Mouse (Mus musculus) CH12.LX (cell line): ENCODE measurements around the gene Bhlha15. TPM values are rescaled to one million over a fixed set of nuclear protein-coding genes. Genes with fewer than 3 reads are reported as not detected.

Experiments used
- DNase-seq: peaks from one replicate; pipeline ENCODE4 v3.0.0-alpha.2; 2013; ENCODE audit errors: extremely low read depth
- H3K27ac ChIP-seq: 2 replicates; pipeline ENCODE4 v1.5.1; 2012; ENCODE audit warnings: low read depth, mild to moderate bottlenecking, control low read depth, moderate library complexity; ENCODE audit not compliant: insufficient read depth
- H3K27me3 ChIP-seq: replicated peaks from 2 replicates; pipeline ENCODE3; 2012; ENCODE audit warnings: inconsistent platforms
- H3K36me3 ChIP-seq, 2 experiments: replicated peaks in 1 of 2; 2 replicates each; pipeline versions ENCODE3 to v1.6.1; 2012; ENCODE audit warnings: inconsistent platforms in 1 of 2, low read length in 1 of 2, mild to moderate bottlenecking in 1 of 2, mixed read lengths in 1 of 2, moderate library complexity in 1 of 2; ENCODE audit not compliant: control insufficient read depth in 1 of 2, insufficient read depth in 1 of 2
- H3K4me1 ChIP-seq, 2 experiments: 2 replicates each; pipeline ENCODE4 v1.6.1; 2012; ENCODE audit warnings: inconsistent platforms in 1 of 2, moderate library complexity in 1 of 2; ENCODE audit not compliant: insufficient read depth in 2 of 2, control insufficient read depth in 1 of 2
- H3K4me2 ChIP-seq: 2 replicates; pipeline ENCODE4 v1.6.1; 2012; ENCODE audit warnings: low read depth, mild to moderate bottlenecking, control low read depth; ENCODE audit not compliant: poor library complexity, insufficient read depth, severe bottlenecking
- H3K4me3 ChIP-seq, 3 experiments: fragments of 150-350 bp in 1 of 3; sonication (generic) in 1 of 3; replicated peaks in 1 of 3; 2 replicates each; pipeline versions ENCODE3 to v1.5.1; 2011 to 2012; ENCODE audit warnings: low read depth in 2 of 3, low read length in 2 of 3, mild to moderate bottlenecking in 2 of 3, moderate library complexity in 2 of 3, control low read depth in 1 of 3, improper control_type of control experiment in 1 of 3, inconsistent platforms in 1 of 3, mixed read lengths in 1 of 3; ENCODE audit not compliant: poor library complexity in 1 of 3
- H3K79me2 ChIP-seq: replicated peaks from 2 replicates; pipeline ENCODE4 v1.6.1; 2012; ENCODE audit warnings: mild to moderate bottlenecking, moderate library complexity; ENCODE audit not compliant: control insufficient read depth, poor library complexity, insufficient read depth, severe bottlenecking; ENCODE audit errors: extremely low read depth
- H3K9ac ChIP-seq: 2 replicates; pipeline ENCODE4 v1.6.1; 2012; ENCODE audit warnings: low read depth, mild to moderate bottlenecking, control low read depth, moderate library complexity; ENCODE audit not compliant: insufficient read depth
- H3K9me3 ChIP-seq: replicated peaks from 2 replicates; pipeline ENCODE3; 2012; ENCODE audit warnings: low read length, inconsistent platforms, mixed read lengths
- BHLHE40 ChIP-seq: IDR thresholded peaks from 2 replicates; pipeline ENCODE4 v1.6.1; 2011; ENCODE audit warnings: mild to moderate bottlenecking, low read depth, low read length, improper control_type of control experiment
- CHD1 ChIP-seq: IDR thresholded peaks from 2 replicates; pipeline ENCODE4 v1.6.1; 2012; ENCODE audit warnings: low read depth, low read length, improper control_type of control experiment, inconsistent platforms
- CHD2 ChIP-seq: IDR thresholded peaks from 2 replicates; pipeline ENCODE4 v1.6.1; 2011; ENCODE audit warnings: low read length, improper control_type of control experiment
- CTCF ChIP-seq, 2 experiments: IDR thresholded peaks in 1 of 2; conservative IDR thresholded peaks in 1 of 2; 2 replicates each; pipeline ENCODE4 v1.5.1; 2011 to 2012; ENCODE audit warnings: low read depth in 2 of 2, low read length in 2 of 2, improper control_type of control experiment in 1 of 2, inconsistent platforms in 1 of 2, mild to moderate bottlenecking in 1 of 2, moderate library complexity in 1 of 2
- HCFC1 ChIP-seq: IDR thresholded peaks from 2 replicates; pipeline ENCODE4 v1.6.1; 2012; ENCODE audit warnings: low read depth, mild to moderate bottlenecking, inconsistent platforms, low read length, improper control_type of control experiment
- KAT2A ChIP-seq: IDR thresholded peaks from 2 replicates; pipeline ENCODE4 v1.6.1; 2012; ENCODE audit warnings: low read length, improper control_type of control experiment, inconsistent platforms; ENCODE audit not compliant: insufficient replicate concordance
- MAZ ChIP-seq: IDR thresholded peaks from 2 replicates; pipeline ENCODE4 v1.6.1; 2012; ENCODE audit warnings: low read depth, mild to moderate bottlenecking, inconsistent platforms, low read length, improper control_type of control experiment, moderate library complexity
- MYC ChIP-seq: IDR thresholded peaks from 2 replicates; pipeline ENCODE4 v1.6.1; 2011; ENCODE audit warnings: low read depth, mild to moderate bottlenecking, improper control_type of control experiment, low read length
- NRF1 ChIP-seq: IDR thresholded peaks from 2 replicates; pipeline ENCODE4 v1.6.1; 2014; ENCODE audit warnings: low read depth, mild to moderate bottlenecking, inconsistent platforms, low read length, improper control_type of control experiment, moderate library complexity
- RAD21 ChIP-seq: IDR thresholded peaks from 2 replicates; pipeline ENCODE4 v1.6.1; 2011; ENCODE audit warnings: low read depth, mild to moderate bottlenecking, low read length, improper control_type of control experiment, moderate library complexity
- SIN3A ChIP-seq: IDR thresholded peaks from 2 replicates; pipeline ENCODE4 v1.6.1; 2012; ENCODE audit warnings: low read length, improper control_type of control experiment, inconsistent platforms
- TBP ChIP-seq: conservative IDR thresholded peaks from 2 replicates; pipeline ENCODE4 v1.6.1; 2011; ENCODE audit warnings: low read depth, low read length, improper control_type of control experiment
- TCF12 ChIP-seq: IDR thresholded peaks from 2 replicates; pipeline ENCODE4 v1.6.1; 2014; ENCODE audit warnings: low read depth, mild to moderate bottlenecking, inconsistent platforms, low read length, improper control_type of control experiment
- UBTF ChIP-seq: IDR thresholded peaks from 2 replicates; pipeline ENCODE4 v1.6.1; 2012; ENCODE audit warnings: low read depth, mild to moderate bottlenecking, inconsistent platforms, low read length, improper control_type of control experiment, moderate library complexity
- ZMIZ1 ChIP-seq: IDR thresholded peaks from 2 replicates; pipeline ENCODE4 v1.6.1; 2012; ENCODE audit warnings: low read depth, mild to moderate bottlenecking, inconsistent platforms, low read length, improper control_type of control experiment
- ZNF384 ChIP-seq: IDR thresholded peaks from 2 replicates; pipeline ENCODE4 v1.6.1; 2012; ENCODE audit warnings: low read depth, low read length, improper control_type of control experiment, inconsistent platforms
- dilution Hi-C: fragments of 300-500 bp; cut with MboI; formaldehyde crosslinking; loops from 2 replicates; pipeline ENCODE4 v1.14.3; 2020; ENCODE audit warnings: low sequenced_read_pairs; ENCODE audit not compliant: extremely low pct_unique_long_range_greater_than_20kb, extremely low pct_ligation_motif_present
- in situ Hi-C: fragments of 300-500 bp; cut with MboI; formaldehyde crosslinking; loops from 3 replicates; pipeline ENCODE4 v1.14.3; 2019; ENCODE audit warnings: low sequenced_read_pairs, low pct_ligation_motif_present, low pct_unique_long_range_greater_than_20kb, mixed read lengths
- polyA plus RNA-seq: library from polyadenylated mRNA; unstranded; fragments of >175 nt; gene quantifications from 2 replicates; pipeline ENCODE4 v1.2.1, GENCODE M21; 2012; ENCODE audit warnings: low read depth; ENCODE audit not compliant: insufficient read length
- total RNA-seq, 2 experiments: library from RNA; depleted of rRNA; stranded (reverse); fragments of 300-350 nt in 1 of 2; fragments of >200 nt in 1 of 2; gene quantifications; 2 replicates each; pipeline ENCODE4 v1.2.3; 2012 to 2014

Bhlha15 gene
- total and polyA plus RNA-seq, 3 experiments: 0.90 to 6.1 (median 4.0) TPM

GRCm38 (mm10) chr5:144149530-144149929 is 40.6 kb upstream of the Bhlha15 start:
- no peaks in the 10 kb centered on the region for H3K4me1 ChIP-seq
- no peak for TF ChIP-seq TCF12
- no peak for TF ChIP-seq SIN3A
- no peak for TF ChIP-seq MYC
- no peak for TF ChIP-seq ZNF384
- no peak for TF ChIP-seq RAD21
- TF ChIP-seq CHD1: no peak
- TF ChIP-seq ZMIZ1: no peak
- DNase-seq: no peak
- H3K9ac ChIP-seq: no peak overlapping the region
- no peak overlapping the region for H3K4me2 ChIP-seq
- H3K9me3 ChIP-seq: no peaks in the 10 kb centered on the region
- in situ Hi-C loops (no loop called here), dilution Hi-C loops (no loop called here)
- H3K79me2 ChIP-seq: no peaks in the 10 kb centered on the region
- peaks cover 44 to 79% of the 10 kb centered on the region in 2 experiments for H3K36me3 ChIP-seq
- H3K27ac ChIP-seq: no peak overlapping the region
- H3K4me3 ChIP-seq: no peak overlapping the region
- no peaks in the 10 kb centered on the region for H3K27me3 ChIP-seq

DNA sequence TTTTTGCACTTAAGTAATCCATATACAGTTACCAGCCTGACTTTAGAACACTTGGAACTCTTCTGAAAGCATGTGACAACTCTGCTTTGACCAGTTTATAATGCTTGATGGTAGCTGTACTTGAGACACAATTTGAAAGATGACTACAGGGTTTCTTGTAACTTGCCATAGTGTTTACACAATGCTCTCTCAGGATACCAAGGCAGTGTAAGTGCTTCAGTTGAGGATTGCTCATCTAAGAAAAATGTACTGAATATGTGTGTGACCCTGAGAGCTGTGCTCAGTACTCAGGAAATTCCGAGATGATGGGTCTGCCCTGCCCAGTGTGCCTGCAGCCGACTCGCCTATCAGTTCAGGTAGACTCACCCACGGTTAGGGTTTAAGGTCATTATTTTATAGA is 38.8 kb upstream of the Bhlha15 start:
- Histone ChIP-seq H3K79me2 (no peaks in the 10 kb centered on the region), H3K4me3 (no peak overlapping the region), H3K36me3 (peaks cover 33 to 77% of the 10 kb centered on the region in 2 experiments), H3K9me3 (no peaks in the 10 kb centered on the region), H3K4me1 (no peaks in the 10 kb centered on the region), H3K9ac (no peak overlapping the region)
- dilution Hi-C loops: no loop called here
- in situ Hi-C loops: no loop called here
- TF ChIP-seq KAT2A (no peak), TBP (no peak), ZNF384 (no peak), BHLHE40 (no peak), MYC (no peak), UBTF (no peak), CHD2 (no peak), HCFC1 (no peak), CTCF (conservative IDR thresholded peaks at IDR 0.05 in 1 of 2, IDR thresholded peaks at IDR 0.05 in 1 of 2; ENCODE audit: low read depth in 2 of 2, low read length in 2 of 2) (no peak), NRF1 (no peak), MAZ (no peak), ZMIZ1 (no peak)
- TF ChIP-seq, all 38 proteins: peak for 0
- no peak for DNase-seq
- Histone ChIP-seq H3K27ac (no peak overlapping the region), H3K27me3 (no peaks in the 10 kb centered on the region), H3K4me2 (no peak overlapping the region)
